Mouse (Mus musculus): ENCODE results near the gene Gli1. TPM values are rescaled to one million over a fixed set of nuclear protein-coding genes. Genes with fewer than 3 reads are reported as not detected.

The Gli1 gene
- total and polyA plus RNA-seq, 3 experiments, result 0.10 to 0.42 TPM; not detected in 1

DNA sequence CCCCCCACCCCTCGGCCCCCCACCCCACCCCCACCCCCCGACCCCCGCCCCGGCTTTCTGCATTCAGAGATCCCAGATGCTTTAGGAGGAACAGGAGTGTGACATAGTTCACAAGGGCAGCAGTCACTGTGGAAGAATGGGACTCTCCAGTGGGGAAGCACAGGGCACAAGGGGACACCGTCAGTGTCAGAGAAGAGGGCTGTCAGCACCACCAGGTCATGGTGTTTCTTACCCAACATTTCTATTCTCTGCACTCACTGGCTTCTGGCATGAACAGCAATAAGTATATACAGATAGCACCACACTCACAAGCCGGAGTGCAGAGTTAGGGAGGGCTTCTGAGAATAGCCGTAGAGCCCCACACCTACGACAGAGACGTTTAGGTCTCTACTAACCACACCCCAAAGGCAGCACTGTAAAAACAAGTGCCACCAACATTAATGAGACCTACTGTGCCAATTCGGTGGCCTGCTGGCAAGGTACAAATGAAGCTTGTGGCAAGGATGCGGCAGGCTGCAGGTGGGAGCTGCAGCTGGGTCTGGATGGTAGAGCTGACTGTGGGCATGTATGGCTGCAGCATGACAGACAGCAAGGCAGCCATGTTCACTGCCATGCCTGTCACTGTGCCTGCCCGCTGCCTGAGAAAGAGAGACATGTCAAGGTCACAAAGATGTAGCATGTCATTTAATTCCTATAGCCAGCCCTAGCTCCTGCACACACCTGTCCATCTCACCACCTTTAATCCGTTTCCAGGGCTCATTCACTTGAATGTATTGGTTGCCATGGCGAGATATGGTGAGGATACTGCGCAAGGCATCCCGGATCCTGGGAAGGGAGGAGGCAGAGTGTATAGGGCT is 44.5 kb downstream of the Gli1 start:
- Histone ChIP-seq H3K36me3 (replicated peaks in 1 of 2; ENCODE audit: control insufficient read depth in 1 of 2, insufficient read depth in 1 of 2, low read length in 1 of 2) (peaks cover 81 to 95% of the 10 kb centered on the region in 2 experiments), H3K9ac (ENCODE audit: insufficient read depth, low read depth) (no peak overlapping the region), H3K4me2 (ENCODE audit: insufficient read depth, low read depth, poor library complexity, severe bottlenecking) (no peak overlapping the region), H3K79me2 (replicated peaks; ENCODE audit: control insufficient read depth, extremely low read depth, insufficient read depth, poor library complexity, severe bottlenecking) (peaks cover 23% of the 10 kb centered on the region), H3K4me3 (replicated peaks in 1 of 3; ENCODE audit: low read depth in 2 of 3, low read length in 2 of 3, poor library complexity in 1 of 3) (no peak overlapping the region), H3K9me3 (replicated peaks; ENCODE audit: low read length) (no peaks in the 10 kb centered on the region), H3K27me3 (replicated peaks) (no peaks in the 10 kb centered on the region), H3K4me1 (ENCODE audit: control insufficient read depth in 1 of 2, insufficient read depth in 2 of 2) (peaks cover 4 to 30% of the 10 kb centered on the region in 2 experiments; a peak in 3 of 4 replicates), H3K27ac (ENCODE audit: insufficient read depth, low read depth) (no peak overlapping the region)
- dilution Hi-C loops (cut with MboI; ENCODE audit: extremely low pct_ligation_motif_present, extremely low pct_unique_long_range_greater_than_20kb, low sequenced_read_pairs) (no loop called here), in situ Hi-C loops (cut with MboI; ENCODE audit: low pct_ligation_motif_present, low pct_unique_long_range_greater_than_20kb, low sequenced_read_pairs) (no loop called here)
- TF ChIP-seq POLR2AphosphoS2 (IDR thresholded peaks at IDR 0.05; ENCODE audit: low read depth, low read length), result 0 out of 2 replicates have a peak, but pooled peaks have one; percentile 13
- no peak for TF ChIP-seq CTCF (conservative IDR thresholded peaks at IDR 0.05 in 1 of 2, IDR thresholded peaks at IDR 0.05 in 1 of 2; ENCODE audit: low read depth in 2 of 2, low read length in 2 of 2)
- peak; percentile 35; the same call in 1 of the 2 replicates for TF ChIP-seq POLR2A (IDR thresholded peaks at IDR 0.05; ENCODE audit: low read depth, low read length)
- TF ChIP-seq E2F4 (IDR thresholded peaks at IDR 0.05; ENCODE audit: insufficient replicate concordance, low read depth, low read length), result no peak
- no peak for DNase-seq (ENCODE audit: extremely low read depth)

DNA sequence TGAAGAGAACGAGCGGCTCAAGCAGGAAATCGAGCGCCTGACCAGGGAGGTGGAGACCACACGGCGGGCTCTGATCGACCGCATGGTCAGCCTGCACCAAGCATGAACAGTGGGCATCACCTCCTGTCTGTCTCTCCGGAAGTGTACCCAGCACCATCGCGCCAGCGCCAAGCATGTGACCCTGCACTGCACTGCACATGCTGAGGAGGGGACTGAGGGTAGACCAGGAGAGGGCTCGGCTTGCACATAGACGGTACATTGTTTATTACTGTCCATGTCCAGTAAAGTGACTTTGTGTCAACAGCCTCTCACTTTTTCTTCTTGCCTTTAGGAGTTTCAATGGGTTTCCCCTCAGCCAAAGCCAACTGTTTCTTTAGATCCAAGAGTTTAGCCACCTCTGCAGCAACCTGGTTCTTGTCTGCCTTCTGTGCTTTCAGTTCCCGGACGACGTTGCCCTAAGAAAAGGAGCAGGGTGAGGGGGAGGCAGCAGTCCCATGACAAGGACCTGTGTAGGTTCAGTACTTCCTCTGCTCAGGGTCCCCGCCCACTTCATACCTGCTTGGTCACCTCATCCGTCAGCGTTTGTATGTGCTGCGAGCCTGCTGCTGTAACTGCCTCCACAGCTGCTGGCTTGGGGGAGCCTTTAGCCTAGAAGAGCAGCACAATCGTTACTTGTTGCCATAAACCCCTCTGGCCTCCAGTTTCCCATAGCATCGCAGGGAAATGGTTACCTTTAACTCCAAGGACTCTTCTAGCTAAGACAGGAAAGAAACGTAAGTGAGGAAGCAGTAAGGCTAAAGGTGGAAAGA is 45.6 kb downstream of the Gli1 start:
- Histone ChIP-seq H3K9ac (ENCODE audit: insufficient read depth, low read depth) (no peak overlapping the region), H3K9me3 (replicated peaks; ENCODE audit: low read length) (no peaks in the 10 kb centered on the region), H3K27ac (ENCODE audit: insufficient read depth, low read depth) (no peak overlapping the region), H3K79me2 (replicated peaks; ENCODE audit: control insufficient read depth, extremely low read depth, insufficient read depth, poor library complexity, severe bottlenecking) (peaks cover 34% of the 10 kb centered on the region), H3K36me3 (replicated peaks in 1 of 2; ENCODE audit: control insufficient read depth in 1 of 2, insufficient read depth in 1 of 2, low read length in 1 of 2) (peaks cover 79 to 93% of the 10 kb centered on the region in 2 experiments), H3K4me2 (ENCODE audit: insufficient read depth, low read depth, poor library complexity, severe bottlenecking) (no peak overlapping the region), H3K27me3 (replicated peaks) (no peaks in the 10 kb centered on the region), H3K4me1 (ENCODE audit: control insufficient read depth in 1 of 2, insufficient read depth in 2 of 2) (peaks cover 4 to 32% of the 10 kb centered on the region in 2 experiments; a peak in 3 of 4 replicates), H3K4me3 (replicated peaks in 1 of 3; ENCODE audit: low read depth in 2 of 3, low read length in 2 of 3, poor library complexity in 1 of 3) (no peak overlapping the region)
- dilution Hi-C loops (cut with MboI; ENCODE audit: extremely low pct_ligation_motif_present, extremely low pct_unique_long_range_greater_than_20kb, low sequenced_read_pairs), result no loop called here
- in situ Hi-C loops (cut with MboI; ENCODE audit: low pct_ligation_motif_present, low pct_unique_long_range_greater_than_20kb, low sequenced_read_pairs), result no loop called here
- no peak for DNase-seq (ENCODE audit: extremely low read depth)
- TF ChIP-seq ZMIZ1 (IDR thresholded peaks at IDR 0.05; ENCODE audit: low read depth, low read length), result peak; percentile 42; the same call in 1 of the 2 replicates
- TF ChIP-seq PAX5 (IDR thresholded peaks at IDR 0.05; ENCODE audit: low read length), result no peak

DNA sequence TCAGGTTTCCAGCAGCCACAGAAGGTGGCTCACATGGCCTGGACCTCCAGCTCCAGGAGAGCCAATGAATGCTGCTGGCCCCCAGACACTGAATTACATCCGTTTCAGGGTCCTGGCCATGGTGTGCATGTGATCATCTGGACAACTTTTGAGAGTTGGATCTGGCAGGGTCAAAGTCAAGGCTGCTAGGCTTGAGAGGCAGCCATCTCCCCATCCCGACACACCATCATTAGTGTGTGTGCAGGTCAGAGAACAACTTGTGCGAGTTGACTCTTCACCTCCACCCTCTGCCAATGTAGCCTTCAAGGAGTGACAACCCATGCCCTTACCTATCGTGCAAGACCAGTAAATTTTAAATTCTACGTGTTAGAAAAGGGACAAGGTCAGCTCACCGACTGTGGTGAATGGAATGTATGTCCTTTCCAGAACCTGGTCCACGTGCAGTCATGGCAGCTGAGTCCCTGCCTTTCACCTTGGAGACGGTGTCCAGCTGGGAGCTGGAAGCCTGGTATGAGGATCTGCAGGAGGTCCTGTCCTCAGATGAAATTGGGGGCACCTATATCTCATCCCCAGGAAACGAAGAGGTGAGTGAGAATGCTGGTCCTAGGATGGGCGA is 46.8 kb downstream of the Gli1 start:
- in situ Hi-C loops (cut with MboI; ENCODE audit: low pct_ligation_motif_present, low pct_unique_long_range_greater_than_20kb, low sequenced_read_pairs), result no loop called here
- no peak overlapping the region for H3K4me3 ChIP-seq (replicated peaks in 1 of 3; ENCODE audit: low read depth in 2 of 3, low read length in 2 of 3, poor library complexity in 1 of 3)

More for the DNA sequence above, 46.8 kb downstream of the Gli1 start:
- no peak overlapping the region; the same call in 1 of the 2 replicates for H3K27ac ChIP-seq (ENCODE audit: insufficient read depth, low read depth)
- H3K36me3 ChIP-seq (replicated peaks in 1 of 2; ENCODE audit: control insufficient read depth in 1 of 2, insufficient read depth in 1 of 2, low read length in 1 of 2), result peaks cover 72 to 81% of the 10 kb centered on the region in 2 experiments
- no peak for DNase-seq (ENCODE audit: extremely low read depth)
- dilution Hi-C loops (cut with MboI; ENCODE audit: extremely low pct_ligation_motif_present, extremely low pct_unique_long_range_greater_than_20kb, low sequenced_read_pairs), result no loop called here
- no peak overlapping the region for H3K9ac ChIP-seq (ENCODE audit: insufficient read depth, low read depth)
- TF ChIP-seq ZMIZ1 (IDR thresholded peaks at IDR 0.05; ENCODE audit: low read depth, low read length), result peak; percentile 14; the same call in 1 of the 2 replicates
- TF ChIP-seq TBP (conservative IDR thresholded peaks at IDR 0.05; ENCODE audit: low read depth, low read length), result no peak
- no peak for TF ChIP-seq MXI1 (IDR thresholded peaks at IDR 0.05; ENCODE audit: low read depth, low read length)
- TF ChIP-seq MYC (IDR thresholded peaks at IDR 0.05; ENCODE audit: low read depth, low read length), result no peak
- TF ChIP-seq CTCF (conservative IDR thresholded peaks at IDR 0.05 in 1 of 2, IDR thresholded peaks at IDR 0.05 in 1 of 2; ENCODE audit: low read depth in 2 of 2, low read length in 2 of 2), result no peak
- peaks cover 4 to 32% of the 10 kb centered on the region in 2 experiments; a peak in 3 of 4 replicates for H3K4me1 ChIP-seq (ENCODE audit: control insufficient read depth in 1 of 2, insufficient read depth in 2 of 2)
- H3K9me3 ChIP-seq (replicated peaks; ENCODE audit: low read length), result no peaks in the 10 kb centered on the region
- H3K4me2 ChIP-seq (ENCODE audit: insufficient read depth, low read depth, poor library complexity, severe bottlenecking), result no peak overlapping the region
- no peaks in the 10 kb centered on the region for H3K27me3 ChIP-seq (replicated peaks)
- peaks cover 37% of the 10 kb centered on the region for H3K79me2 ChIP-seq (replicated peaks; ENCODE audit: control insufficient read depth, extremely low read depth, insufficient read depth, poor library complexity, severe bottlenecking)
